In genomic region chr19:53106952-53107351, GRCm38 (mm10) we compare ENCODE assay signal across 9 mouse cellular contexts. TPM values are rescaled to one million over a fixed set of nuclear protein-coding genes. Genes with fewer than 3 reads are reported as not detected.
DNase-seq lines count a peak whose midpoint lies in the region; ATAC-seq and TF ChIP-seq lines count a peak whose summit lies in the region.
"Had no signal": no experiment of that assay in that cellular context is flagged by ENCODE, and none has a peak within 500 bp of the region (broad histone marks: within the 10 kb centered on the region; RNA-seq: fewer than 3 reads in every experiment).

No protein-coding gene starts in this region.

- TF ChIP-seq EP300 in liver, postnatal 0 days (IDR thresholded peaks at IDR 0.05; ENCODE audit: low read depth): no peak

- no peaks in the 10 kb centered on the region for H3K4me1 ChIP-seq in cerebellum, adult 2 months (ENCODE audit: control insufficient read depth, insufficient read depth, low read length)
- H3K4me1 ChIP-seq in liver, postnatal 0 days (ENCODE audit: insufficient read depth): peaks cover 4% of the 10 kb centered on the region; the same call in 1 of the 2 replicates
- H3K4me1 ChIP-seq in liver, embryonic 11.5 days (replicated peaks; ENCODE audit: control insufficient read depth, insufficient read depth, low read length): peaks cover 9% of the 10 kb centered on the region; the same call in 1 of the 2 replicates
- H3K4me1 ChIP-seq in spleen, adult 2 months (ENCODE audit: control insufficient read depth, insufficient read depth, insufficient read length): no peaks in the 10 kb centered on the region; the same call in 1 of the 2 replicates
- H3K4me1 ChIP-seq: neural tube, embryonic 12.5 days had no signal

- no peak for DNase-seq in cerebellum, adult 2 months
- DNase-seq in cerebellum, postnatal 14 days: no peak
- no peak for DNase-seq in liver, postnatal 0 days
- no peak for DNase-seq in liver, embryonic 11.5 days (ENCODE audit: low spot score)
- DNase-seq in heart, postnatal 4 days: peak; percentile 31
- DNase-seq in spleen, adult 2 months (ENCODE audit: low read depth in 1 of 2, low spot score in 2 of 2): peak; percentile 23 to 56
- no peak for DNase-seq in MN1 (ENCODE audit: low spot score)
- DNase-seq in embryo, embryonic 9.5 days (ENCODE audit: extremely low spot score): no peak

- H3K9ac ChIP-seq in liver, postnatal 0 days (replicated peaks): no peak overlapping the region
- no peak overlapping the region for H3K9ac ChIP-seq in liver, embryonic 11.5 days (ENCODE audit: low read depth, low read length)
- H3K9ac ChIP-seq: neural tube, embryonic 12.5 days had no signal

- no peak for TF ChIP-seq POLR2A in cerebellum, adult 2 months (IDR thresholded peaks at IDR 0.05; ENCODE audit: borderline replicate concordance, insufficient read depth, low read length)
- no peak for TF ChIP-seq POLR2A in spleen, adult 2 months (IDR thresholded peaks at IDR 0.05; ENCODE audit: low read depth, low read length)

- no peaks in the 10 kb centered on the region for H3K36me3 ChIP-seq in liver, postnatal 0 days (replicated peaks; ENCODE audit: insufficient read depth, low read length)
- no peaks in the 10 kb centered on the region for H3K36me3 ChIP-seq in liver, embryonic 11.5 days (ENCODE audit: control insufficient read depth, insufficient read depth, low read length)
- no peaks in the 10 kb centered on the region for H3K36me3 ChIP-seq in spleen, adult 2 months (ENCODE audit: control insufficient read depth, insufficient read depth, low read length)
- H3K36me3 ChIP-seq: neural tube, embryonic 12.5 days had no signal

- 79% methylated on average over 7 of the region's 7 CpGs for WGBS in cerebellum, adult 2 months
- WGBS in liver, postnatal 0 days (ENCODE audit: insufficient replicate concordance): 52% methylated on average over 7 of the region's 7 CpGs
- WGBS in liver, embryonic 11.5 days: 70% methylated on average over 7 of the region's 7 CpGs
- WGBS in spleen, adult 2 months: 43% methylated on average over 7 of the region's 7 CpGs

- TF ChIP-seq CTCF in cerebellum, adult 2 months (IDR thresholded peaks at IDR 0.05; ENCODE audit: borderline replicate concordance, insufficient read depth, low read depth, low read length): 0 out of 2 replicates have a peak, but pooled peaks have one; percentile 7
- peak; percentile 56 for TF ChIP-seq CTCF in liver, postnatal 0 days (IDR thresholded peaks at IDR 0.05; ENCODE audit: low read depth)
- TF ChIP-seq CTCF in spleen, adult 2 months (IDR thresholded peaks at IDR 0.05; ENCODE audit: extremely low read depth, insufficient read depth, insufficient read length, insufficient replicate concordance): peak; percentile 61; the same call in 1 of the 2 replicates

- no peak overlapping the region for H3K4me2 ChIP-seq in liver, postnatal 0 days (ENCODE audit: low read depth, low read length)
- no peak overlapping the region for H3K4me2 ChIP-seq in liver, embryonic 11.5 days
- H3K4me2 ChIP-seq: neural tube, embryonic 12.5 days had no signal

- ATAC-seq in liver, postnatal 0 days: no peak
- ATAC-seq in liver, embryonic 11.5 days (replicated peaks; ENCODE audit: low FRiP score): no peak

- H3K9me3 ChIP-seq in liver, postnatal 0 days (ENCODE audit: low read length): no peaks in the 10 kb centered on the region
- H3K9me3 ChIP-seq in liver, embryonic 11.5 days (ENCODE audit: control insufficient read depth, low read length): no peaks in the 10 kb centered on the region
- H3K9me3 ChIP-seq: neural tube, embryonic 12.5 days had no signal

- no peak overlapping the region for H3K27ac ChIP-seq in cerebellum, adult 2 months (ENCODE audit: insufficient read depth, low read length)
- no peak overlapping the region for H3K27ac ChIP-seq in liver, postnatal 0 days (ENCODE audit: low read depth)
- H3K27ac ChIP-seq in liver, embryonic 11.5 days (ENCODE audit: low read depth, low read length): no peak overlapping the region
- no peak overlapping the region for H3K27ac ChIP-seq in spleen, adult 2 months (ENCODE audit: insufficient read depth, low read length)
- H3K27ac ChIP-seq: neural tube, embryonic 12.5 days had no signal

- no peak overlapping the region for H3K4me3 ChIP-seq in cerebellum, adult 2 months (replicated peaks; ENCODE audit: insufficient read depth, low read depth, low read length)
- H3K4me3 ChIP-seq in liver, postnatal 0 days (ENCODE audit: low read depth, low read length): no peak overlapping the region
- H3K4me3 ChIP-seq in liver, embryonic 11.5 days (ENCODE audit: low read depth, low read length): no peak overlapping the region
- H3K4me3 ChIP-seq in spleen, adult 2 months (ENCODE audit: extremely low read depth, insufficient read depth, insufficient read length): no peak overlapping the region
- H3K4me3 ChIP-seq: neural tube, embryonic 12.5 days had no signal

- H3K27me3 ChIP-seq in cerebellum, adult 2 months (ENCODE audit: control insufficient read depth, insufficient read depth, low read length): no peaks in the 10 kb centered on the region
- H3K27me3 ChIP-seq in liver, postnatal 0 days (ENCODE audit: insufficient read depth, low read length): no peaks in the 10 kb centered on the region
- no peaks in the 10 kb centered on the region for H3K27me3 ChIP-seq in liver, embryonic 11.5 days (replicated peaks; ENCODE audit: control insufficient read depth, insufficient read depth, low read length)
- H3K27me3 ChIP-seq in spleen, adult 2 months (ENCODE audit: control insufficient read depth, insufficient read depth, low read length): no peaks in the 10 kb centered on the region
- H3K27me3 ChIP-seq: neural tube, embryonic 12.5 days had no signal

RNA-seq across cellular contexts. Expression of gene Add3, which starts 33.3 kb away (rescaled TPM):
- 80.2 and 89.4 TPM in 2 replicates for polyA plus RNA-seq in cerebellum, adult 2 months (2012; rRNA removed)
- polyA plus RNA-seq in liver, postnatal 0 days (2015; fragmentation: Nextera tagmentation; extraction: Ambion mirVana): 17.5 and 21.4 TPM in 2 replicates
- polyA plus RNA-seq in liver, embryonic 11.5 days (2014; fragmentation: Nextera tagmentation; extraction: Ambion mirVana): 65.0 and 69.0 TPM in 2 replicates
- 100 to 1,000 TPM in 1 of 2 experiments, 10 to 100 TPM in 1; 99.0 to 102 TPM for total RNA-seq in heart, postnatal 4 days (2021)
- polyA plus RNA-seq in spleen, adult 2 months (2012; rRNA removed): 40.6 and 45.1 TPM in 2 replicates

Comparison
In these comparisons a context has a peak if more than half of its experiments do, and no peak if none do; other contexts are left out.
1. DNase-seq: peak in heart, postnatal 4 days (single experiment) and spleen, adult 2 months (2 of 2); none in cerebellum, adult 2 months (0 of 2), cerebellum, postnatal 14 days (0 of 2), liver, postnatal 0 days (single experiment), liver, embryonic 11.5 days (single experiment), MN1 (single experiment) and embryo, embryonic 9.5 days (single experiment).
2. CTCF ChIP-seq: peak in every context shown above with its lines; median percentile 61 in spleen, adult 2 months; 56 in liver, postnatal 0 days; 7 in cerebellum, adult 2 months.